Mouse (Mus musculus) stomach, embryonic 16.5 days (tissue): Measurements from ENCODE around the gene Adamtsl5. TPM values are rescaled to one million over a fixed set of nuclear protein-coding genes. Genes with fewer than 3 reads are reported as not detected.
A peak's percentile ranks its signal among the peaks of the same experiment; 100 is the strongest.

Experiments
- ATAC-seq: fragments of 200-750 bp; cut with Nextera tagmentation; 2 replicates; pipeline ENCODE4 v1.8.0; 2017; ENCODE audit warnings: moderate number of reproducible peaks, moderate TSS enrichment; ENCODE audit not compliant: insufficient read depth, low FRiP score
- H3K27ac ChIP-seq: fragments of 300-500 bp; sonication (generic); 2 replicates; pipeline ENCODE4 v1.5.1; 2014; ENCODE audit warnings: low read length
- H3K27me3 ChIP-seq: fragments of 300-500 bp; sonication (generic); 2 replicates; pipeline ENCODE4 v1.6.1; 2014; ENCODE audit warnings: low read length, control low read depth, mixed read lengths; ENCODE audit not compliant: control insufficient read depth, insufficient read depth
- H3K36me3 ChIP-seq: fragments of 300-500 bp; sonication (generic); 2 replicates; pipeline ENCODE4 v1.6.1; 2014; ENCODE audit warnings: low read length; ENCODE audit not compliant: control insufficient read depth, insufficient read depth
- H3K4me1 ChIP-seq: fragments of 300-500 bp; sonication (generic); 2 replicates; pipeline ENCODE4 v1.6.1; 2014; ENCODE audit warnings: low read length, control low read depth, mixed read lengths; ENCODE audit not compliant: control insufficient read depth, insufficient read depth
- H3K4me2 ChIP-seq: fragments of 300-500 bp; sonication (generic); 2 replicates; pipeline ENCODE4 v1.6.1; 2014; ENCODE audit warnings: low read depth, low read length, mixed read lengths
- H3K4me3 ChIP-seq: fragments of 300-500 bp; sonication (generic); replicated peaks from 2 replicates; pipeline ENCODE4 v1.5.1; 2014; ENCODE audit warnings: mild to moderate bottlenecking, low read length
- H3K9ac ChIP-seq: fragments of 300-500 bp; sonication (generic); 2 replicates; pipeline ENCODE4 v1.6.1; 2014; ENCODE audit warnings: low read length
- H3K9me3 ChIP-seq: fragments of 300-500 bp; sonication (generic); replicated peaks from 2 replicates; pipeline ENCODE4 v1.6.1; 2016; ENCODE audit warnings: low read length, control low read depth; ENCODE audit not compliant: control insufficient read depth
- WGBS: fragments of 180-500 bp; shearing (Covaris S2); extraction: QIAGEN DNeasy Blood & Tissue Kit; methylation state at CpG from one replicate; pipeline ENCODE4 v1.1.7; 2014; 5-methylcytosine and 5-hydroxymethylcytosine counted together
- polyA plus RNA-seq: library from polyadenylated mRNA; unstranded; fragments of >200 nt; fragmentation: Nextera tagmentation; extraction: Ambion mirVana; gene quantifications from 2 replicates; pipeline ENCODE4 v1.2.1, GENCODE M21; 2015

The Adamtsl5 gene
- polyA plus RNA-seq, 1 experiment from 2014 or later = 22.0 TPM

- H3K9ac ChIP-seq = peak overlapping the region; percentile 61
Measured at GRCm38 (mm10) chr10:80341491-80342304, 6.5 kb downstream of the Adamtsl5 start.

GRCm38 (mm10) chr10:80341026-80341425, 7.2 kb downstream of the Adamtsl5 start:
- H3K4me3 ChIP-seq = no peak overlapping the region
- H3K9me3 ChIP-seq = no peaks in the 10 kb centered on the region
- H3K9ac ChIP-seq = no peak overlapping the region
- 30% methylated on average over 21 of the region's 21 CpGs for WGBS
- no peak overlapping the region for H3K27ac ChIP-seq
- ATAC-seq = no peak
- peaks cover 37% of the 10 kb centered on the region for H3K27me3 ChIP-seq
- H3K36me3 ChIP-seq = no peaks in the 10 kb centered on the region
- peaks cover 48% of the 10 kb centered on the region for H3K4me1 ChIP-seq
- H3K4me2 ChIP-seq = no peak overlapping the region

More at GRCm38 (mm10) chr10:80341491-80342304, 6.5 kb downstream of the Adamtsl5 start:
- WGBS = 10% methylated on average over 47 of the region's 47 CpGs
- Histone ChIP-seq H3K9me3 (no peaks in the 10 kb centered on the region), H3K4me1 (peaks cover 48% of the 10 kb centered on the region), H3K36me3 (no peaks in the 10 kb centered on the region), H3K4me3 (peak overlapping the region; percentile 41), H3K4me2 (peak overlapping the region; percentile 61), H3K27ac (no peak overlapping the region), H3K27me3 (peaks cover 37% of the 10 kb centered on the region)
- no peak for ATAC-seq

- peak overlapping the region; percentile 36 for H3K4me2 ChIP-seq
- 24% methylated on average over 19 of the region's 19 CpGs for WGBS
- peaks cover 42% of the 10 kb centered on the region for H3K4me1 ChIP-seq
- H3K27me3 ChIP-seq = peaks cover 33% of the 10 kb centered on the region
- no peaks in the 10 kb centered on the region for H3K36me3 ChIP-seq
- 0 out of 2 replicates have a peak overlapping the region, but pooled peaks have one; percentile 21 for H3K4me3 ChIP-seq
- no peaks in the 10 kb centered on the region for H3K9me3 ChIP-seq
- peak; percentile 21; the same call in 1 of the 2 replicates for ATAC-seq
- no peak overlapping the region for H3K27ac ChIP-seq
- no peak overlapping the region for H3K9ac ChIP-seq
Measured at GRCm38 (mm10) chr10:80339941-80340750, 8.1 kb downstream of the Adamtsl5 start.

- Histone ChIP-seq H3K4me1 (peaks cover 17% of the 10 kb centered on the region), H3K27me3 (peaks cover 10% of the 10 kb centered on the region), H3K9ac (no peak overlapping the region), H3K36me3 (no peaks in the 10 kb centered on the region), H3K9me3 (no peaks in the 10 kb centered on the region), H3K27ac (no peak overlapping the region), H3K4me2 (no peak overlapping the region), H3K4me3 (no peak overlapping the region)
- no peak for ATAC-seq
- 81% methylated on average over 12 of the region's 12 CpGs for WGBS
Measured at GRCm38 (mm10) chr10:80336263-80336662, 11.9 kb downstream of the Adamtsl5 start.

GRCm38 (mm10) chr10:80332525-80332989, 15.7 kb downstream of the Adamtsl5 start:
- Histone ChIP-seq H3K4me2 (no peak overlapping the region), H3K4me3 (no peak overlapping the region), H3K9ac (0 out of 2 replicates have a peak overlapping the region, but pooled peaks have one; percentile 5), H3K27me3 (no peaks in the 10 kb centered on the region), H3K4me1 (peaks cover 27% of the 10 kb centered on the region), H3K27ac (no peak overlapping the region), H3K36me3 (no peaks in the 10 kb centered on the region), H3K9me3 (no peaks in the 10 kb centered on the region)
- WGBS = 83% methylated on average over 5 of the region's 5 CpGs
- no peak for ATAC-seq

- Histone ChIP-seq H3K9ac (no peak overlapping the region), H3K4me1 (peaks cover 27% of the 10 kb centered on the region), H3K4me3 (peak overlapping the region; percentile 60), H3K4me2 (peak overlapping the region; percentile 97), H3K27ac (peak overlapping the region; percentile 76), H3K27me3 (no peaks in the 10 kb centered on the region), H3K36me3 (no peaks in the 10 kb centered on the region), H3K9me3 (no peaks in the 10 kb centered on the region)
- no peak for ATAC-seq
- WGBS = 54% methylated on average over 10 of the region's 10 CpGs
Measured at GRCm38 (mm10) chr10:80331636-80332524, 16.3 kb downstream of the Adamtsl5 start.

GRCm38 (mm10) chr10:80330888-80331287, 17.3 kb downstream of the Adamtsl5 start:
- H3K36me3 ChIP-seq = no peaks in the 10 kb centered on the region
- H3K27me3 ChIP-seq = no peaks in the 10 kb centered on the region
- H3K9me3 ChIP-seq = no peaks in the 10 kb centered on the region
- no peak for ATAC-seq
- H3K4me1 ChIP-seq = peaks cover 27% of the 10 kb centered on the region
- peak overlapping the region; percentile 76 for H3K27ac ChIP-seq
- WGBS = 48% methylated on average over 2 of the region's 2 CpGs
- peak overlapping the region; percentile 97 for H3K4me2 ChIP-seq
- peak overlapping the region; percentile 60 for H3K4me3 ChIP-seq
- H3K9ac ChIP-seq = peak overlapping the region; percentile 74

GRCm38 (mm10) chr10:80330084-80330483, 18.1 kb downstream of the Adamtsl5 start:
- Histone ChIP-seq H3K9ac (peak overlapping the region; percentile 74), H3K4me2 (peak overlapping the region; percentile 97), H3K27ac (peak overlapping the region; percentile 76), H3K36me3 (no peaks in the 10 kb centered on the region), H3K4me1 (peaks cover 27% of the 10 kb centered on the region), H3K9me3 (no peaks in the 10 kb centered on the region), H3K4me3 (peak overlapping the region; percentile 60), H3K27me3 (no peaks in the 10 kb centered on the region)
- WGBS = under 1% methylated on average over 41 of the region's 41 CpGs
- ATAC-seq = no peak
